Mouse (Mus musculus) liver, embryonic 14.5 days (tissue): ENCODE data around the gene Mrgbp.

ENCODE experiments used
- CTCF ChIP-seq: IDR thresholded peaks from 2 replicates; pipeline ENCODE4 v1.5.1; 2016; ENCODE audit warnings: antibody characterized with exemption, low read depth, control low read depth
- EP300 ChIP-seq: IDR thresholded peaks from 2 replicates; pipeline ENCODE4 v1.6.1; 2016; ENCODE audit warnings: antibody characterized with exemption, low read depth

DNA sequence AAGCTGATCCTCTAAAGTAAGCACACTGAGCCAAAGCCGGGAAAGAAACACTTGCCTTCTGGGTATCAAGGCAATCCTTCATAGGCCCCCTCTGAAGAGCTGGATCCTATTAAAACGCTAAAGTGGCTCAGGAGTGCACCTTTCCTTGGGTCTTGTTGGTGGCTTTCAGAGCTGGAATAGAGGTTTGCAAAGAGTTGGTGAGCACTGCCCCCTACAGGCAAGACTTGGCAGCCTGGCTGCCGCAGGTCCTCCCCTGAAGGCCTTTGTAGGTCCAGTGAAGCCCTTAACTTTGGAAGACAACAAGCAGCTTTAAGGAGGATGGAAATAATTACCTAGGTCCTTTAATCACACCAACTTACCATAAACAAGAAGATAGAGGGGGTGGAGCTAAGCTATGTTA, 2.4 kb upstream of the Mrgbp start:
- peak; percentile 89 for TF ChIP-seq CTCF
- TF ChIP-seq EP300, result no peak
